Mouse (Mus musculus) CH12F3 (cell line): ENCODE data around the gene Sertm1.

Source experiments
- in situ Hi-C: fragments of 300-500 bp; cut with MboI; formaldehyde crosslinking; loops from 2 replicates; pipeline ENCODE4 v1.14.3; 2020; ENCODE audit warnings: low sequenced_read_pairs

Gene Sertm1

GRCm38 (mm10) chr3:54915643-54916071 is at the start of gene Sertm1:
TSS of gene Sertm1 (minus strand) at chr3:54915887.
- in situ Hi-C loops = no loop called here

GRCm38 (mm10) chr3:54964948-54965506 is 49.3 kb upstream of the Sertm1 start:
- in situ Hi-C loops = no loop called here

GRCm38 (mm10) chr3:54943067-54943810 is 27.6 kb upstream of the Sertm1 start:
- in situ Hi-C loops = no loop called here

- in situ Hi-C loops = no loop called here
Measured at GRCm38 (mm10) chr3:54934535-54934934, 18.8 kb upstream of the Sertm1 start.

- in situ Hi-C loops = no loop called here
Measured at GRCm38 (mm10) chr3:54932599-54932998, 16.9 kb upstream of the Sertm1 start.

- in situ Hi-C loops = no loop called here
Measured at GRCm38 (mm10) chr3:54920425-54920824, 4.7 kb upstream of the Sertm1 start.

GRCm38 (mm10) chr3:54914845-54915642 is 643 bp downstream of the Sertm1 start:
- in situ Hi-C loops = no loop called here

GRCm38 (mm10) chr3:54908878-54909277 is 6.8 kb downstream of the Sertm1 start:
- in situ Hi-C loops = no loop called here

- in situ Hi-C loops = no loop called here
Measured at GRCm38 (mm10) chr3:54897974-54898373, 17.7 kb downstream of the Sertm1 start.

- in situ Hi-C loops = no loop called here
Measured at GRCm38 (mm10) chr3:54894891-54895290, 20.8 kb downstream of the Sertm1 start.

- in situ Hi-C loops = no loop called here
Measured at GRCm38 (mm10) chr3:54892218-54892617, 23.5 kb downstream of the Sertm1 start.

- in situ Hi-C loops = no loop called here
Measured at GRCm38 (mm10) chr3:54886501-54886900, 29.2 kb downstream of the Sertm1 start.
